Mouse (Mus musculus): Measurements from ENCODE around the gene Lrrc75b. TPM values are rescaled to one million over a fixed set of nuclear protein-coding genes. Genes with fewer than 3 reads are reported as not detected.

The Lrrc75b gene
- total and polyA plus RNA-seq, 3 experiments, result not detected

DNA sequence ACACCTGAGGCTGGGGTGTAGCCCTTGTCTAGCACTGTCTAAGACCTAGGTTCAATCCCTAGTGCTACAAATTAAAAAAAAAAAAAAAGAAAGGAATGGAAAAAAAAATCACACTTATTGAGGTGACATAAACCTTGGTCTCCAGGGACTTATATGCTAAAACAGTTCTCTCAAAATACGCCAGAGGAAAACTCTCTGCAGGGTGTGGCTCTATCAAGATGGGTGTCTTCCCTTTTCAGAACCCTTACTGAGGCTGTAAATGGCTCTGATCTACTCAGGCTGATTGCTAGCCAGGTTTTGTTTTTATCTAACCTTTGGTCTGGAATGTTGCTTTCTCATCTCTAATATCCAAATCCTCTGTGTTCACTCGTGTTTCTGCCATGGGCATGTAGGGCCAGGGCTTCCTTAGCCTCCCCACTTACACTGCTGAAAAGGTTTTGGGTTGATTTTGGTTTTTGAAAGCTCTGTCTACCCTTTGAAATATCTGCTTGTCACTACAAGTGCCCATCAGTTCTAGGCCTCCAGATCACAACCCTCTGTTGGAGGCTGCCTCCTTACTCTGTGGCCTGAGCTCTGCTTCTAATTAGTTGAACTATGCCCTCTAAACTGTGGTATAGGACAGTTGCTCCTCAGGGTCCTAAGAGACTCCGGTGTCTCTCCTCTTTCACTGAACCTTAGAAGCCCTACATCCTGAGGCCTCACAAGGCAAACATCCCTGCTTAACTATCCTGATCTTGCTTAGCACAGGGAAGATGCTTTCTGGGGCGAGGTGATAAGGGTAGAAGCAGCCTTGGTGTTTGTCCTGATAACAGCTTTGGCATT, 44.7 kb downstream of the Lrrc75b start:
- Histone ChIP-seq H3K9me3 (replicated peaks; ENCODE audit: insufficient read depth, low read length) (no peaks in the 10 kb centered on the region), H3K79me2 (ENCODE audit: control insufficient read depth, insufficient read depth, low read length, poor library complexity) (peaks cover 33% of the 10 kb centered on the region), H3K36me3 (ENCODE audit: control insufficient read depth in 1 of 2, insufficient read depth in 2 of 2, low read length in 2 of 2) (peaks cover 3 to 37% of the 10 kb centered on the region in 2 experiments; a peak in 3 of 4 replicates), H3K4me1 (ENCODE audit: control insufficient read depth in 1 of 2, insufficient read depth in 2 of 2, low read length in 2 of 2) (peaks cover 15 to 31% of the 10 kb centered on the region in 2 experiments), H3K4me3 (ENCODE audit: control insufficient read depth in 1 of 2, insufficient read depth in 1 of 2, low read depth in 2 of 2, low read length in 2 of 2) (peak overlapping the region; percentile 26 to 30), H3K27ac (ENCODE audit: control insufficient read depth, low read depth, low read length) (peak overlapping the region; percentile 96), H3K9ac (ENCODE audit: control insufficient read depth, low read depth, low read length, poor library complexity, severe bottlenecking) (peak overlapping the region; percentile 47), H3K27me3 (ENCODE audit: control insufficient read depth in 1 of 2, insufficient read depth in 2 of 2, low read length in 2 of 2) (no peaks in the 10 kb centered on the region)
- peak; percentile 75 for DNase-seq (ENCODE audit: low read depth, low spot score)
- TF ChIP-seq SIN3A (IDR thresholded peaks at IDR 0.05; ENCODE audit: low read length), result no peak; the same call in 1 of the 2 replicates
- peak; percentile 94 for TF ChIP-seq GATA1 (IDR thresholded peaks at IDR 0.05; ENCODE audit: low read depth, low read length)
- TF ChIP-seq POLR2AphosphoS5 (IDR thresholded peaks at IDR 0.05; ENCODE audit: borderline replicate concordance, low read depth, low read length), result no peak
- no peak for TF ChIP-seq KAT2A (conservative IDR thresholded peaks at IDR 0.05; ENCODE audit: low read depth, low read length)
- TF ChIP-seq RAD21 (IDR thresholded peaks at IDR 0.05; ENCODE audit: low read depth, low read length), result no peak
- no peak for TF ChIP-seq POLR2AphosphoS2 (IDR thresholded peaks at IDR 0.05; ENCODE audit: low read length)
- peak; percentile 68 for TF ChIP-seq ETS1 (IDR thresholded peaks at IDR 0.05; ENCODE audit: low read depth, low read length)
- peak; percentile 61; the same call in 1 of the 2 replicates for TF ChIP-seq BHLHE40 (IDR thresholded peaks at IDR 0.05; ENCODE audit: borderline replicate concordance, low read depth, low read length)
- no peak for TF ChIP-seq ZMIZ1 (IDR thresholded peaks at IDR 0.05; ENCODE audit: low read depth, low read length)
- no peak for TF ChIP-seq JUND (IDR thresholded peaks at IDR 0.05; ENCODE audit: low read depth, low read length)
- TF ChIP-seq MXI1 (IDR thresholded peaks at IDR 0.05; ENCODE audit: low read depth, low read length), result no peak; the same call in 1 of the 2 replicates
- no peak for TF ChIP-seq CHD1 (IDR thresholded peaks at IDR 0.05; ENCODE audit: low read depth, low read length)
- TF ChIP-seq UBTF (IDR thresholded peaks at IDR 0.05; ENCODE audit: borderline replicate concordance, insufficient read depth, low read depth, low read length), result no peak
- no peak for TF ChIP-seq NELFE (IDR thresholded peaks at IDR 0.05; ENCODE audit: low read depth, low read length)
- TF ChIP-seq GABPA (IDR thresholded peaks at IDR 0.05; ENCODE audit: low read depth, low read length), result no peak
- peak; percentile 85 to 89 for TF ChIP-seq EP300 (IDR thresholded peaks at IDR 0.05; ENCODE audit: low read depth in 1 of 2, low read length in 2 of 2)
- peak; percentile 89 for TF ChIP-seq TAL1 (IDR thresholded peaks at IDR 0.05; ENCODE audit: low read length)
- no peak for TF ChIP-seq ZKSCAN1 (IDR thresholded peaks at IDR 0.05; ENCODE audit: low read depth, low read length)
- TF ChIP-seq E2F4 (IDR thresholded peaks at IDR 0.05; ENCODE audit: borderline replicate concordance, low read depth, low read length), result no peak
- 0 out of 2 replicates have a peak, but pooled peaks have one; percentile 23 for TF ChIP-seq HCFC1 (IDR thresholded peaks at IDR 0.05; ENCODE audit: low read depth, low read length)
- no peak for TF ChIP-seq NRF1 (IDR thresholded peaks at IDR 0.05; ENCODE audit: insufficient read depth, low read depth, low read length, poor library complexity, severe bottlenecking)
- TF ChIP-seq SMC3 (IDR thresholded peaks at IDR 0.05; ENCODE audit: low read depth, low read length), result no peak
- no peak for TF ChIP-seq TBP (IDR thresholded peaks at IDR 0.05; ENCODE audit: low read depth, low read length)
- no peak for TF ChIP-seq ELF1 (IDR thresholded peaks at IDR 0.05; ENCODE audit: low read depth, low read length)
- no peak for TF ChIP-seq POLR2A (IDR thresholded peaks at IDR 0.05; ENCODE audit: control insufficient read depth in 1 of 2, insufficient read depth in 1 of 2, low read depth in 1 of 2, low read length in 2 of 2, poor library complexity in 1 of 2)
- TF ChIP-seq MAX (IDR thresholded peaks at IDR 0.05; ENCODE audit: low read length), result 0 out of 2 replicates have a peak, but pooled peaks have one; percentile 29
- TF ChIP-seq MYB (IDR thresholded peaks at IDR 0.05; ENCODE audit: low read depth, low read length), result no peak
- no peak; the same call in 1 of the 2 replicates for TF ChIP-seq CHD2 (IDR thresholded peaks at IDR 0.05; ENCODE audit: low read length)
- no peak for TF ChIP-seq MEF2A (IDR thresholded peaks at IDR 0.05; ENCODE audit: extremely low read depth, insufficient replicate concordance, low read depth, low read length, poor library complexity, severe bottlenecking)
- TF ChIP-seq MAFK (IDR thresholded peaks at IDR 0.05; ENCODE audit: borderline replicate concordance, low read depth, low read length), result no peak
- TF ChIP-seq ZC3H11A (IDR thresholded peaks at IDR 0.05; ENCODE audit: low read depth, low read length), result no peak
- peak; percentile 96 for TF ChIP-seq TCF12 (IDR thresholded peaks at IDR 0.05; ENCODE audit: low read depth, low read length)
- no peak for TF ChIP-seq MAZ (IDR thresholded peaks at IDR 0.05; ENCODE audit: low read depth, low read length)
- TF ChIP-seq ZNF384 (IDR thresholded peaks at IDR 0.05; ENCODE audit: low read depth, low read length), result no peak
- peak; percentile 79 for TF ChIP-seq RCOR1 (IDR thresholded peaks at IDR 0.05; ENCODE audit: low read depth, low read length)
- no peak for TF ChIP-seq USF2 (IDR thresholded peaks at IDR 0.05; ENCODE audit: borderline replicate concordance in 1 of 2, insufficient read depth in 1 of 2, low read depth in 1 of 2, low read length in 2 of 2)
